Mouse (Mus musculus) lung, postnatal 0 days (tissue): ENCODE data around the gene Des. TPM values are rescaled to one million over a fixed set of nuclear protein-coding genes. Genes with fewer than 3 reads are reported as not detected.

Experiments
- ATAC-seq: fragments of 200-750 bp; cut with Nextera tagmentation; 2 replicates; pipeline ENCODE4 v1.8.0; 2017; ENCODE audit warnings: moderate library complexity
- DNase-seq: peaks from one replicate; pipeline ENCODE4 v3.0.0-alpha.2; 2016; ENCODE audit warnings: low spot score
- H3K27ac ChIP-seq: fragments of 300-500 bp; sonication (generic); 2 replicates; pipeline ENCODE4 v1.5.1; 2014; ENCODE audit warnings: antibody characterized with exemption, mild to moderate bottlenecking, low read length, mixed read lengths
- H3K27me3 ChIP-seq: fragments of 300-500 bp; sonication (generic); replicated peaks from 2 replicates; pipeline ENCODE4 v1.6.1; 2014; ENCODE audit warnings: low read length, mixed read lengths; ENCODE audit not compliant: insufficient read depth
- H3K36me3 ChIP-seq: fragments of 300-500 bp; sonication (generic); 2 replicates; pipeline ENCODE4 v1.6.1; 2014; ENCODE audit warnings: low read length, mixed read lengths; ENCODE audit not compliant: insufficient read depth
- H3K4me1 ChIP-seq: fragments of 300-500 bp; sonication (generic); 2 replicates; pipeline ENCODE4 v1.6.1; 2014; ENCODE audit warnings: antibody characterized with exemption, low read depth, low read length, mixed read lengths; ENCODE audit not compliant: insufficient read depth
- H3K4me2 ChIP-seq: fragments of 300-500 bp; sonication (generic); replicated peaks from 2 replicates; pipeline ENCODE4 v1.6.1; 2014; ENCODE audit warnings: low read depth, mild to moderate bottlenecking, low read length, moderate library complexity, mixed read lengths
- H3K4me3 ChIP-seq: fragments of 300-500 bp; sonication (generic); 2 replicates; pipeline ENCODE4 v1.5.1; 2014; ENCODE audit warnings: low read depth, low read length
- H3K9ac ChIP-seq: fragments of 300-500 bp; sonication (generic); replicated peaks from 2 replicates; pipeline ENCODE4 v1.6.1; 2014; ENCODE audit warnings: low read depth, mild to moderate bottlenecking
- H3K9me3 ChIP-seq: fragments of 300-500 bp; sonication (generic); 2 replicates; pipeline ENCODE4 v1.6.1; 2016; ENCODE audit warnings: low read length, mixed read lengths
- CTCF ChIP-seq: IDR thresholded peaks from 2 replicates; pipeline ENCODE4 v1.5.1; 2016; ENCODE audit warnings: antibody characterized with exemption, mild to moderate bottlenecking
- EP300 ChIP-seq: IDR thresholded peaks from 2 replicates; pipeline ENCODE4 v1.6.1; 2016; ENCODE audit warnings: antibody characterized with exemption, mild to moderate bottlenecking, control low read depth
- WGBS: fragments of 180-500 bp; shearing (Covaris S2); extraction: QIAGEN DNeasy Blood & Tissue Kit; methylation state at CpG from one replicate; pipeline ENCODE4 v1.1.7; 2014; 5-methylcytosine and 5-hydroxymethylcytosine counted together
- polyA plus RNA-seq: library from polyadenylated mRNA; unstranded; fragments of >200 nt; fragmentation: Nextera tagmentation; extraction: Ambion mirVana; gene quantifications from 2 replicates; pipeline ENCODE4 v1.2.1, GENCODE M21; 2015

Gene Des
- 59.4 and 67.3 TPM in 2 replicates for polyA plus RNA-seq

- no peaks in the 10 kb centered on the region for H3K9me3 ChIP-seq
- ATAC-seq, result peak; percentile 82
- H3K4me3 ChIP-seq, result peak within 1 kb of the TSS; percentile 37
- TF ChIP-seq EP300 (no peak), CTCF (no peak)
- 3% methylated on average over 75 of the region's 80 CpGs for WGBS
- peak within 1 kb of the TSS; percentile 43; the same call in 1 of the 2 replicates for H3K27ac ChIP-seq
- peak; percentile 67 for DNase-seq
- peak within 1 kb of the TSS; percentile 55 for H3K4me2 ChIP-seq
- H3K4me1 ChIP-seq, result peaks cover 6% of the 10 kb centered on the region; the same call in 1 of the 2 replicates
- peak within 1 kb of the TSS; percentile 44; the same call in 1 of the 2 replicates for H3K9ac ChIP-seq
- no peaks in the 10 kb centered on the region for H3K36me3 ChIP-seq
- H3K27me3 ChIP-seq, result peaks cover 15% of the 10 kb centered on the region
These were observed at the start of gene Des for GRCm38 (mm10) chr1:75360112-75361031. TSS of gene Des (plus strand) at chr1:75360329.

GRCm38 (mm10) chr1:75311694-75312093 is 48.4 kb upstream of the Des start:
- Histone ChIP-seq H3K4me1 (peaks cover 6% of the 10 kb centered on the region; the same call in 1 of the 2 replicates), H3K9me3 (no peaks in the 10 kb centered on the region), H3K27ac (no peak overlapping the region), H3K4me3 (no peak overlapping the region), H3K4me2 (no peak overlapping the region), H3K27me3 (no peaks in the 10 kb centered on the region), H3K9ac (no peak overlapping the region), H3K36me3 (peaks cover 42% of the 10 kb centered on the region)
- 95% methylated on average over 6 of the region's 6 CpGs for WGBS
- no peak for TF ChIP-seq CTCF
- TF ChIP-seq EP300, result no peak
- no peak for DNase-seq
- ATAC-seq, result no peak

- ATAC-seq (no peak), DNase-seq (no peak)
- Histone ChIP-seq H3K4me1 (peaks cover 7% of the 10 kb centered on the region; the same call in 1 of the 2 replicates), H3K4me2 (no peak overlapping the region), H3K9me3 (no peaks in the 10 kb centered on the region), H3K27ac (no peak overlapping the region), H3K36me3 (peaks cover 37% of the 10 kb centered on the region), H3K27me3 (no peaks in the 10 kb centered on the region), H3K4me3 (no peak overlapping the region), H3K9ac (no peak overlapping the region)
- WGBS, result 85% methylated on average over 6 of the region's 6 CpGs
- no peak for TF ChIP-seq CTCF
- TF ChIP-seq EP300, result no peak
These were observed 45.1 kb upstream of the Des start for GRCm38 (mm10) chr1:75315011-75315410.

DNA sequence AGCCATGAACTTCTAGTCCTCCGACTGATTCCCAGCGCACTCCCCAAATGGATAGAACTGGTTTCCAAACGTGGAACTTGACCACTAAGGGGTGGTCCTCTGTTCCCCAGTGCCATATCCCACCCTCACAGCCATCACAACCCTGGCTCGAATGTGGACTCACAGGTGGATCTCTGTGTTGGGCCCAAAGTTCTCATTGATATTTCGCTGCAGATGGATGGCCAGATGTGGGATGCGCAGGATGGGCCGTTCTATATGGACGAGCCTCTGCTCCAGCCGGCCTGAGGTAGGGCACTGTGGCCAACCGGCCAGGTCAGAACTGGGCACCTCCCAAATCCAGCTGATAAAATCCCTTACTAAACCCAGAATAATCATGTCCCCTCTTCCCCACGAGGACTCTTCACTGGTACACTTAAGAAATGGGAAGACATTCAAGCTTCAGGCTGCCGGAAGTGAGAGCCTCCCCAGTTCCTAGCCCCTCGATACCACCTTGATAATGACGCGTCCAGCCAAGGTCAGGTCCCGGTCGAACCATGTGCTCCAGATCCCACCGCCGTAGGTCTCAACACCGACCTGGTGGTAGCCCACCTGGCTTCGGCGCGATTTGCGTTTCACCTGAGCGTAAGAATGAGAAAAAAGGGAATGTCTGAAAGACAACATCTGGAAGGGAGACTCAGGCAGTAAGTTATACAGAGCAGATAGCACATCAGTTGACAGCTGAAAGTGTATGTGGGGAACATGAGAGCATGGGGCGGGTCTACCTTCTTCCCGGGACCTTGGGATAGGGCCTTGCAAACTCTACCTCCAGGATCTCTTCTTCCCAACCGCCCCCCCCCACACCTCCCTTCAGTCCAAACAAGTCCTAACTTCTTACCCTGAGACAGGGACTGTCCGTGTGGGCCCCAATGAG is 44.4 kb upstream of the Des start:
- no peak for ATAC-seq
- H3K4me2 ChIP-seq, result peak overlapping the region; percentile 77
- H3K9me3 ChIP-seq, result no peaks in the 10 kb centered on the region
- no peak for DNase-seq
- peaks cover 7% of the 10 kb centered on the region; the same call in 1 of the 2 replicates for H3K4me1 ChIP-seq
- H3K27ac ChIP-seq, result peak overlapping the region; percentile 92
- H3K4me3 ChIP-seq, result peak overlapping the region; percentile 76
- no peak for TF ChIP-seq EP300
- no peak for TF ChIP-seq CTCF
- peaks cover 36% of the 10 kb centered on the region for H3K36me3 ChIP-seq
- H3K9ac ChIP-seq, result no peak overlapping the region; the same call in 1 of the 2 replicates
- WGBS, result 80% methylated on average over 29 of the region's 29 CpGs
- no peaks in the 10 kb centered on the region for H3K27me3 ChIP-seq

- peak overlapping the region; percentile 76 for H3K4me3 ChIP-seq
- no peaks in the 10 kb centered on the region for H3K9me3 ChIP-seq
These were observed 43.3 kb upstream of the Des start for GRCm38 (mm10) chr1:75316861-75317240.

More at GRCm38 (mm10) chr1:75316861-75317240, 43.3 kb upstream of the Des start:
- Histone ChIP-seq H3K9ac (peak overlapping the region; percentile 62), H3K4me1 (peaks cover 7% of the 10 kb centered on the region; the same call in 1 of the 2 replicates), H3K4me2 (peak overlapping the region; percentile 77), H3K36me3 (peaks cover 25% of the 10 kb centered on the region), H3K27ac (peak overlapping the region; percentile 92), H3K27me3 (no peaks in the 10 kb centered on the region)
- WGBS, result 0% methylated on average over 20 of the region's 20 CpGs
- ATAC-seq (peak; percentile 47), DNase-seq (peak; percentile 93)
- peak; percentile 46; the same call in 1 of the 2 replicates for TF ChIP-seq EP300
- TF ChIP-seq CTCF, result peak; percentile 59
